Mouse (Mus musculus) lung, postnatal 0 days (tissue): ENCODE data around the gene Coro1b.

ENCODE experiments used
- CTCF ChIP-seq: IDR thresholded peaks from 2 replicates; pipeline ENCODE4 v1.5.1; 2016; ENCODE audit warnings: antibody characterized with exemption, mild to moderate bottlenecking
- EP300 ChIP-seq: IDR thresholded peaks from 2 replicates; pipeline ENCODE4 v1.6.1; 2016; ENCODE audit warnings: antibody characterized with exemption, mild to moderate bottlenecking, control low read depth

DNA sequence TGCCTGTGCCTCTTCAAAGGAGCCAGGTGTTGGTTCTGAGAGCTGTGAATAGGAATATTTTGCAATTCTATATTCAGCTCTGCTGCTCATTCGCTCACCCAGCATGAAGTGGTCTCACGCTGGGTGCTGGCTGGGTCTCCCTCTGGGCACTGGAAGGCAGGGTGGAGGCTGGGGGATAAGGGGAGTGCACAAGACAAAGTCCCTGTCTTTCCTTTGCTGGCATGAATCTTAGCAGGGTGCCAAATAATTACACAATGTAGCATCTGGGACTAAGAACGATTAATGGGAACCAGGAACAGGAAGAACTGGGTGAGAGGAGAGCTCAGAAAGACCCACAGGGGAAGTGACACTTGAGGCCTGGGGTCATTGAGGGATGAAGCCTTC, 1.4 kb upstream of the Coro1b start:
- TF ChIP-seq CTCF = no peak
- no peak for TF ChIP-seq EP300
